ENCODE assay signal across 13 mouse cellular contexts in the genomic region with DNA sequence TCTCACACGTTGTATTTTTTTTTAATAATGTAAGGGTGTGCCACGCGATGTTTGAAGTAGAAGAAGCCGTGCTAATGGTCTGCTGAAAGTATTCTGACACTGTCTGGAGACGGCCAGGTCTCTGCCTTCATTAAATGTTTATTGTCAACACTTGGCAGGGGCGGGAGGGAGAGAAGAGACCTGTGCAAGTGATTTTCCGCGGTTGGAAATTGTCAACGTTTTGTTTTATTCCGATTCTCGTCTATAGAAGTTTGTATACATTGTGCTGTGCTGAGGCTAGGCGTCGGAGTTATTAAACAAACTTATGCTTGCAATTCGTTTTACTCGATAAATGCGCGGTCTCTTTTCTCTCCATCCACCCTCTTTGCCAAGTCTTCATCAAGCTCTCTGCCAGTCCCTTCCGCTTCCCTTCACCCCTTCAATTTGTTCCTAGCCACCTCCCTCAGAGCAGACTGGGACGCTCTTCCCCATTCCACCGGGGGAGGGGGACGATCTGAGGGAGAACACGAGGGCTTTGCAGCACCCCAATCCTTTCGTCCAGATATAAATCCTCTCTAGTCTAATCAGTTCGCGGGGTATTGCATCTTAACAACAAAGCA. TPM values are rescaled to one million over a fixed set of nuclear protein-coding genes. Genes with fewer than 3 reads are reported as not detected.
DNase-seq lines count a peak whose midpoint lies in the region; ATAC-seq and TF ChIP-seq lines count a peak whose summit lies in the region.
"Had no signal": no experiment of that assay in that cellular context is flagged by ENCODE, and none has a peak within 500 bp of the region (broad histone marks: within the 10 kb centered on the region; RNA-seq: fewer than 3 reads in every experiment).

No protein-coding gene starts in this region.

- H3K27me3 ChIP-seq in forebrain, embryonic 11.5 days (ENCODE audit: control insufficient read depth, insufficient read depth, low read length), result peaks cover 61% of the 10 kb centered on the region
- peaks cover 70% of the 10 kb centered on the region for H3K27me3 ChIP-seq in forebrain, embryonic 15.5 days
- H3K27me3 ChIP-seq in forebrain, postnatal 0 days (ENCODE audit: insufficient read depth, low read length), result peaks cover 74% of the 10 kb centered on the region
- peaks cover 76% of the 10 kb centered on the region for H3K27me3 ChIP-seq in neural tube, embryonic 13.5 days
- peaks cover 16% of the 10 kb centered on the region for H3K27me3 ChIP-seq in thymus, adult 2 months (ENCODE audit: control insufficient read depth, insufficient read depth, low read length)

- no peak for TF ChIP-seq POLR2A in thymus, adult 2 months (IDR thresholded peaks at IDR 0.05; ENCODE audit: control insufficient read depth, extremely low read depth, insufficient read depth, low read length, poor library complexity)

- DNase-seq in forebrain, embryonic 11.5 days (ENCODE audit: low spot score), result no peak
- peak; percentile 76 for DNase-seq in forebrain, postnatal 0 days
- DNase-seq in thymus, postnatal 4 days, result no peak
- no peak for DNase-seq in gastrocnemius, postnatal 36 days
- no peak for DNase-seq in thymus, adult 2 months
- DNase-seq: kidney, adult 8-10 months; lung, postnatal 36 days had no signal

- TF ChIP-seq CTCF in forebrain, postnatal 0 days (IDR thresholded peaks at IDR 0.05; ENCODE audit: low read depth), result no peak
- no peak for TF ChIP-seq CTCF in thymus, adult 2 months (IDR thresholded peaks at IDR 0.05; ENCODE audit: borderline replicate concordance, control insufficient read depth, extremely low read depth, insufficient read depth, low read length, poor library complexity)

- no peaks in the 10 kb centered on the region for H3K9me3 ChIP-seq in forebrain, embryonic 11.5 days (ENCODE audit: control insufficient read depth, low read length)
- no peaks in the 10 kb centered on the region for H3K9me3 ChIP-seq in forebrain, embryonic 15.5 days
- H3K9me3 ChIP-seq in forebrain, postnatal 0 days (ENCODE audit: low read length), result no peaks in the 10 kb centered on the region
- no peaks in the 10 kb centered on the region for H3K9me3 ChIP-seq in neural tube, embryonic 13.5 days
- H3K9me3 ChIP-seq: G1E had no signal

- no peak for ATAC-seq in forebrain, embryonic 11.5 days (replicated peaks; ENCODE audit: low FRiP score)
- ATAC-seq in forebrain, embryonic 15.5 days (replicated peaks), result no peak
- no peak for ATAC-seq in forebrain, postnatal 0 days
- 0 out of 2 replicates have a peak, but pooled peaks have one; percentile 13 for ATAC-seq in megakaryocyte progenitor cell, adult 5-6 weeks (replicated peaks; ENCODE audit: poor library complexity)
- ATAC-seq in neural tube, embryonic 13.5 days (ENCODE audit: low read depth), result peak; percentile 38; the same call in 1 of the 2 replicates
- ATAC-seq: activated CD4-positive, CD25-positive, alpha-beta regulatory T cell, adult 4 months had no signal

- no peaks in the 10 kb centered on the region for H3K36me3 ChIP-seq in forebrain, embryonic 11.5 days (ENCODE audit: control insufficient read depth, insufficient read depth, low read length)
- H3K36me3 ChIP-seq in forebrain, embryonic 15.5 days, result no peaks in the 10 kb centered on the region
- H3K36me3 ChIP-seq in forebrain, postnatal 0 days (ENCODE audit: insufficient read depth), result no peaks in the 10 kb centered on the region
- H3K36me3 ChIP-seq in neural tube, embryonic 13.5 days, result no peaks in the 10 kb centered on the region
- no peaks in the 10 kb centered on the region for H3K36me3 ChIP-seq in thymus, adult 2 months (ENCODE audit: control insufficient read depth, insufficient read depth, low read length)

- H3K4me2 ChIP-seq in forebrain, embryonic 11.5 days (ENCODE audit: low read depth, low read length, severe bottlenecking), result peak overlapping the region; percentile 52; the same call in 1 of the 2 replicates
- H3K4me2 ChIP-seq in forebrain, embryonic 15.5 days (replicated peaks), result no peak overlapping the region
- no peak overlapping the region for H3K4me2 ChIP-seq in forebrain, postnatal 0 days (ENCODE audit: low read depth)
- peak overlapping the region; percentile 55 for H3K4me2 ChIP-seq in neural tube, embryonic 13.5 days

- WGBS in forebrain, embryonic 11.5 days, result under 1% methylated on average over 25 of the region's 25 CpGs
- WGBS in forebrain, embryonic 15.5 days, result under 1% methylated on average over 25 of the region's 25 CpGs
- WGBS in forebrain, postnatal 0 days, result under 1% methylated on average over 25 of the region's 25 CpGs
- WGBS in neural tube, embryonic 13.5 days, result under 1% methylated on average over 25 of the region's 25 CpGs
- 5% methylated on average over 25 of the region's 25 CpGs for WGBS in thymus, adult 2 months

- H3K27ac ChIP-seq in forebrain, embryonic 11.5 days (ENCODE audit: low read depth, low read length), result no peak overlapping the region
- no peak overlapping the region for H3K27ac ChIP-seq in forebrain, embryonic 15.5 days (replicated peaks)
- H3K27ac ChIP-seq in forebrain, postnatal 0 days (ENCODE audit: low read depth, low read length), result no peak overlapping the region
- H3K27ac ChIP-seq in neural tube, embryonic 13.5 days (replicated peaks), result peak overlapping the region; percentile 78
- no peak overlapping the region for H3K27ac ChIP-seq in thymus, adult 2 months (ENCODE audit: control insufficient read depth, insufficient read depth, low read length)

- no peak overlapping the region for H3K4me3 ChIP-seq in forebrain, embryonic 11.5 days (ENCODE audit: low read depth, low read length)
- no peak overlapping the region for H3K4me3 ChIP-seq in forebrain, embryonic 15.5 days
- no peak overlapping the region for H3K4me3 ChIP-seq in forebrain, postnatal 0 days (ENCODE audit: low read depth, low read length)
- peak overlapping the region; percentile 31 for H3K4me3 ChIP-seq in neural tube, embryonic 13.5 days
- H3K4me3 ChIP-seq in thymus, adult 2 months (ENCODE audit: control insufficient read depth, insufficient read depth, low read length), result no peak overlapping the region

- intact Hi-C loops in gastrocnemius, postnatal 36 days (cut with DNase I), result loop anchor here (10.0 kb wide), 2 partner anchors 145 to 425 kb away; no protein-coding TSS in a partner anchor

- no peak overlapping the region for H3K9ac ChIP-seq in forebrain, embryonic 11.5 days (ENCODE audit: low read length)
- no peak overlapping the region for H3K9ac ChIP-seq in forebrain, embryonic 15.5 days (replicated peaks)
- no peak overlapping the region for H3K9ac ChIP-seq in forebrain, postnatal 0 days
- 0 out of 2 replicates have a peak overlapping the region, but pooled peaks have one; percentile 36 for H3K9ac ChIP-seq in neural tube, embryonic 13.5 days

- H3K4me1 ChIP-seq in forebrain, embryonic 11.5 days (replicated peaks; ENCODE audit: control insufficient read depth, insufficient read depth, low read length), result peaks cover 6% of the 10 kb centered on the region
- peaks cover 9% of the 10 kb centered on the region for H3K4me1 ChIP-seq in forebrain, embryonic 15.5 days
- H3K4me1 ChIP-seq in forebrain, postnatal 0 days (ENCODE audit: insufficient read depth), result no peaks in the 10 kb centered on the region
- H3K4me1 ChIP-seq in neural tube, embryonic 13.5 days (replicated peaks), result peaks cover 25% of the 10 kb centered on the region
- no peaks in the 10 kb centered on the region for H3K4me1 ChIP-seq in thymus, adult 2 months (replicated peaks; ENCODE audit: control insufficient read depth, insufficient read depth, low read length)

RNA-seq across cellular contexts. Expression of a gene that starts 8.2 kb away (rescaled TPM):
- 2.1 and 3.8 TPM in 2 replicates for polyA plus RNA-seq in forebrain, embryonic 11.5 days (2014; fragmentation: Nextera tagmentation; extraction: Ambion mirVana)
- polyA plus RNA-seq in forebrain, embryonic 15.5 days (2015; fragmentation: Nextera tagmentation; extraction: Ambion mirVana), result 2.6 and 3.1 TPM in 2 replicates
- total RNA-seq in forebrain, postnatal 0 days (2014; rRNA removed), result 0.77 and 2.9 TPM in 2 replicates
- polyA plus RNA-seq in forebrain, postnatal 0 days (2015; fragmentation: Nextera tagmentation; extraction: Ambion mirVana), result 1.7 and 6.3 TPM in 2 replicates
- total RNA-seq in megakaryocyte progenitor cell, adult 5-6 weeks (2015), result 0.10 and 0.12 TPM in 2 replicates
- total RNA-seq in megakaryocyte progenitor cell, adult 5-6 weeks (2017), result 1.5 TPM in 1 of 2 replicates, not detected in the other
- polyA plus RNA-seq in neural tube, embryonic 13.5 days (2015; fragmentation: Nextera tagmentation; extraction: Ambion mirVana), result 154 and 159 TPM in 2 replicates
- total RNA-seq in gastrocnemius, postnatal 36 days (2021), result 1 to 10 TPM; 1.1 TPM
- polyA plus RNA-seq in thymus, adult 2 months (2012; rRNA removed), result 0.14 and 0.19 TPM in 2 replicates
- total RNA-seq: liver, adult 2 months had no signal
- polyA plus RNA-seq: liver, adult 2 months had no signal

Comparison
In these comparisons a context has a peak if more than half of its experiments do, and no peak if none do; other contexts are left out.
1. H3K4me2 ChIP-seq: peak in forebrain, embryonic 11.5 days (single experiment) and neural tube, embryonic 13.5 days (single experiment); none in forebrain, embryonic 15.5 days (single experiment) and forebrain, postnatal 0 days (single experiment).
2. ATAC-seq: peak in megakaryocyte progenitor cell, adult 5-6 weeks (single experiment) and neural tube, embryonic 13.5 days (single experiment); none in forebrain, embryonic 11.5 days (single experiment), forebrain, embryonic 15.5 days (single experiment) and forebrain, postnatal 0 days (single experiment).
3. RNA of a gene that starts 8.2 kb away (polyA plus RNA-seq): 154 to 159 TPM in neural tube, embryonic 13.5 days; 1.7 to 6.3 TPM in forebrain, postnatal 0 days, 2.6 to 3.1 TPM in forebrain, embryonic 15.5 days, 2.1 to 3.8 TPM in forebrain, embryonic 11.5 days and 0.14 to 0.19 TPM in thymus, adult 2 months; every median in the first group is over 10 times any median in the second.